Mouse (Mus musculus) thymus, postnatal 14 days (tissue): Measurements from ENCODE around the gene 4930455H04Rik.

Source experiments
- DNase-seq: peaks from one replicate; pipeline ENCODE4 v3.0.0; 2021

The 4930455H04Rik gene

GRCm38 (mm10) chr3:116967436-116967835, 631 bp upstream of the 4930455H04Rik start:
- no peak for DNase-seq

GRCm38 (mm10) chr3:116968540-116968997, 502 bp downstream of the 4930455H04Rik start, which contains the start of gene Palmd:
Gene Palmd, minus strand, starts transcription at chr3:116968987.
- no peak for DNase-seq

GRCm38 (mm10) chr3:116969003-116969402, 936 bp downstream of the 4930455H04Rik start:
- no peak for DNase-seq

- no peak for DNase-seq
Measured at GRCm38 (mm10) chr3:116969786-116970185, 1.7 kb downstream of the 4930455H04Rik start.

- no peak for DNase-seq
Measured at GRCm38 (mm10) chr3:116981811-116982575, 13.9 kb downstream of the 4930455H04Rik start.

GRCm38 (mm10) chr3:116985042-116985455, 17.0 kb downstream of the 4930455H04Rik start:
- DNase-seq = no peak

GRCm38 (mm10) chr3:116985741-116986140, 17.7 kb downstream of the 4930455H04Rik start:
- DNase-seq = no peak

GRCm38 (mm10) chr3:116986451-116986850, 18.4 kb downstream of the 4930455H04Rik start:
- no peak for DNase-seq

GRCm38 (mm10) chr3:116988221-116988620, 20.2 kb downstream of the 4930455H04Rik start:
- DNase-seq = no peak

- DNase-seq = no peak
Measured at GRCm38 (mm10) chr3:116991180-116991579, 23.1 kb downstream of the 4930455H04Rik start.

GRCm38 (mm10) chr3:116993011-116993410, 24.9 kb downstream of the 4930455H04Rik start:
- DNase-seq = no peak

GRCm38 (mm10) chr3:117001686-117002485, 33.8 kb downstream of the 4930455H04Rik start:
- DNase-seq = no peak

- no peak for DNase-seq
Measured at GRCm38 (mm10) chr3:117003379-117003778, 35.3 kb downstream of the 4930455H04Rik start.

GRCm38 (mm10) chr3:117006636-117007035, 38.6 kb downstream of the 4930455H04Rik start:
- no peak for DNase-seq

GRCm38 (mm10) chr3:117007340-117007739, 39.3 kb downstream of the 4930455H04Rik start:
- no peak for DNase-seq

GRCm38 (mm10) chr3:117010182-117010581, 42.1 kb downstream of the 4930455H04Rik start:
- no peak for DNase-seq

- DNase-seq = no peak
Measured at GRCm38 (mm10) chr3:117020319-117020718, 52.3 kb downstream of the 4930455H04Rik start.

- DNase-seq = no peak
Measured at GRCm38 (mm10) chr3:117021907-117022306, 53.8 kb downstream of the 4930455H04Rik start.

- DNase-seq = no peak
Measured at GRCm38 (mm10) chr3:117024111-117024510, 56.0 kb downstream of the 4930455H04Rik start.

- no peak for DNase-seq
Measured at GRCm38 (mm10) chr3:117024557-117024956, 56.5 kb downstream of the 4930455H04Rik start.

GRCm38 (mm10) chr3:117025421-117025820, 57.4 kb downstream of the 4930455H04Rik start:
- DNase-seq = no peak
